Mouse (Mus musculus): ENCODE measurements around the gene Dgkz.

Dgkz gene

DNA sequence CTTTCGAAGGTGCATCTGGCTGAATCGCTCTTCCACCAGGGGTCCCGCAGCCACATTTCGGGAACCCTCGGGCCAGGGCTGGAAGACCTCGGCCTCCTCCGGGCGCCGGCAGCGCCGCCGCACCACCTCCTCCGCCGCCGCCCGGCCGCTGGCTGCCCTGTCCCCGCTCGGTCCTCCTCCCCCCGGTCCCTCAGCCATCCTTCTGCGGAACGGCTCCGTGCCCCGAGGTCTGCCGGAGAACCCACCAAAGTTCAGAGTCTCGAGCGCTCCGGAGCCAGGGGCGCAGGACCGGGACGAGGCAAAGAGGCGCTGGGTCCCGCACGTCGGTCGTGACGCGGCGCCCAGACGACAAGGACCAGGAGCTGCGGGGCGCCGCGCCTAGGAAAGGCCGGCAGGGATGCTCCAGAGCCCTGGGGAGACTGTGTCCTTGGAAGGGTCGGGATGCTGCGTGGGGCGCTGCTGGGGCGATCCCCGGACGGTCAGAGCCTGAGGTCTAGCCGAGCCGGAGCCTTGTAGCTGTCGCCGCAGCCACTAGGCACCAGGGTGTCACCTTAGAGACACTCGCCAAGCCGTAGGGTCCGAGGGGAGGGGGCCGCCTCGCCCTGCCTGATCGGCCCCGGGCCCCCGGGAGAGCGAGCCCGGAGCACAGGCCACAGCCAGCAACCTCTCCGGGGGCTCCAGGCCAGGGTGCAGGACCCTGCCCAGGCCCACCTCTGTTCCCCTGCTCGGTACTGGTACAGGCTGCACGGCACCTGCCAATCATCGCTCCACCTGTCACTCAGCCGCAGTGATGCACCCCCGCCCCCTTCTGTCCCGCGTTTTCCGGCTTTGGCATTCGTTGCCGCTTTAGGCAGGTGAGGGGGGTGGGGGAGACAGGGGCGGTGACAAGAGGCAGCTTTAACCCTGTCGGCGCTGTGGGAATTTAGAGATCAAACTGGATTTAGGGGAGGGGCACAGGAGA, at the start of gene Dgkz:
Dgkz (minus strand) TSS at position 284 of the 961 bp plus-strand sequence.
- no peak for DNase-seq

- DNase-seq: no peak
These were observed 49.5 kb upstream of the Dgkz start for GRCm38 (mm10) chr2:92025202-92025601.

GRCm38 (mm10) chr2:92024274-92024672, 48.6 kb upstream of the Dgkz start, which contains the start of gene Creb3l1:
Gene Creb3l1 (minus strand): TSS chr2:92024502.
- no peak for DNase-seq

DNA sequence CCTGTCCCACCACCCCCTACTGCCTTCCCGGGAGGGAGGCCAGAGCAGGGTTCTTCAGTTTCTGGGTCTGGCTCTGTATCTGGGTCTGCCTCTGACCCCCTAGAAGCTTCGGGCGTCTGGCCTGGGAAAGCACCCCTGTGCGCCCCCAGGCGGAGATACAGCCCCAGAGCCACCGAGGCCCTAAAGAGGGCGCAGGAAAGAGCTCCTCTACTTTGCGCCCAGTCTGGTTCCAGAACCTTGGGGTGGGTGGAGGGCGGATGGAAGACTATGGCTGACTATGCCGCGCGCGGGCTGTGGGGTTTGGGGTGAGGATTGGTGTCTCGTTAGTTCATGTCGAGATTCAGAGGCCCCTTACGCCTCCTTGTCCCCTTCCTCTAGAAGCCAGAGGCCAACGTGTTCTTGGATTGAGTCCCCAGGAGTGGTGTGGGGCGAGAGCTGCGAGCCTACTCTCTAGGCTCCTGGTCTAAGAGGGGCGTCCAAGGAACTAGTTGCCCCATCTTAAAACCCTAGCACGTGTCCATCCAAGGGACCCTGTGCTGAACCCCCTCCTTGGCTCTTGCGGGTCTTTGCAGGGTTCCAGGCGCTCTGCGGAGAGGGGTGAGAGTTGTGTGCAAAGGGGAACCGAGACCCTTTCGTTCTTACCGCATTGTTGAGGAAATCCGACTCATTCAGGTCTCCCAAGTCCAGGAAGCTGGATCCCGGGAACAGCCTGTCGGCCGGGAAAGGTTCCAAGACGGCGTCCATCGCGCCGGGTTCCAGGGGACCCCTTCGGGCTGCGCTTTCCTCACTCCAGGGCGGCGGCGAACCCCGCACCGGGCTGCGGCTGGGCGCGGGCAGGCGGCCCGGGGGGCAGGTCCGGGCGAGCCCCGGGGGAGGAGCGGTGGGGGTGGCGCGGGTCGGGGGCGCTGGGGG, 48.0 kb upstream of the Dgkz start:
- no peak for DNase-seq

- DNase-seq: no peak
These were observed 45.1 kb upstream of the Dgkz start for GRCm38 (mm10) chr2:92020676-92021265.

DNA sequence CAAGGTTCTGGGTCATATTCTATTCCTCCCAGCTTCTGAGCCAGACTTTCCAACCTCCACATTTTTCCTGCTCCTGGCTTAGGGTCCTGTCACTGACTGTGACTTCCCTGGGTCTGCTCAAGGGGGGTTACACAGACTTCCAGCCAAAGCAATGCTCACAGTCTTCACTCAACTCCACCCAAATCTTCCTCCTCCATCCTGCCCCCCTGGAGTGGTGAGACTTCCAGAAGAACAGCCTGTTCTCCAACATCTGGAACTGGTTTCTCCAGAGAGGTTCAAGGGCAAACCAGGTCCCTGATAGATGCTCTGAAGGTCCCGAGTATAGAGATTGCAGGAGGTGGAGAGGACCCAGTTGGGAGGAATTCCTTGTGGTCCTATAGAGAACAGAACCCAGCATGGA, 41.8 kb upstream of the Dgkz start:
- no peak for DNase-seq

DNA sequence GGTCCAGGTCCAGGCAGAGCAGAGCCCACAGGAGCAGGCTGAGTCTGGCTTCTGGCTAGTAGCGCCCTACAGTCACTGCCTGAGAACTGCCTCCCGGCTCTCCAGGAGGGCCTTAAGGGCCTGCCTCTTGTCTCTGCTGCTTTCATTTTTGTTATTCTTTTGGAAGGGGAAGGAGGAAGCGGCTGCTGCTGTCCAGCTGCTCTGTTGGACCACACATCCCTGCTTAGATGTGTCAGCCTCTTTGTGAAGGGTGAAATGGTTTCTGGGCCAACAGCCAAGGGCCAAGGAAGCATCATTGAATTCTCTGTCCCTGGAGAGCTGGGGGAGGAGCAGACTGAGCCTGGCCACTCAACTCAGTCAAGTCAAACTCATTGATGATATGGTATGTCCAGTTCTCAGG, 41.3 kb upstream of the Dgkz start:
- no peak for DNase-seq

GRCm38 (mm10) chr2:92014891-92015290, 39.2 kb upstream of the Dgkz start:
- DNase-seq: no peak

DNA sequence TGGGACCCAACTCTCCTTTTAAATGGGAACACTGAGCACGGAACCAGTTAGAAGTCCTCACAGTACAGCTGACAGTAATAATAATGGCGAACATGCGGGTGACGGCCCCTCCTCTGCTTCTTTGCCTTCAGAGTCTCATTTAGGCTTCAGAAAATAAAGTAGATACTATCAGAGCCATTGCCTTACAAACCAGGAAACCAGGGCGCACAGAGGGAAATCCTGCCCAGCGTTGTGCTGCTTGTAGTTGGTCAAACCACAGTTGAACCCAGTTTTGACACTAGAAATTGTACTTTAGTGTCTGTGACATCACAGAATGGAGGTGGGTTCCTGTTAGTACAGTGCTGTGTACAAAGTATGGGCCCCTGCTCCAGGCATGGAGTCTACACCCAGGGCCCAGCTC, 38.6 kb upstream of the Dgkz start:
- DNase-seq: no peak

- DNase-seq: no peak
These were observed 37.2 kb upstream of the Dgkz start for GRCm38 (mm10) chr2:92012768-92013445.

DNA sequence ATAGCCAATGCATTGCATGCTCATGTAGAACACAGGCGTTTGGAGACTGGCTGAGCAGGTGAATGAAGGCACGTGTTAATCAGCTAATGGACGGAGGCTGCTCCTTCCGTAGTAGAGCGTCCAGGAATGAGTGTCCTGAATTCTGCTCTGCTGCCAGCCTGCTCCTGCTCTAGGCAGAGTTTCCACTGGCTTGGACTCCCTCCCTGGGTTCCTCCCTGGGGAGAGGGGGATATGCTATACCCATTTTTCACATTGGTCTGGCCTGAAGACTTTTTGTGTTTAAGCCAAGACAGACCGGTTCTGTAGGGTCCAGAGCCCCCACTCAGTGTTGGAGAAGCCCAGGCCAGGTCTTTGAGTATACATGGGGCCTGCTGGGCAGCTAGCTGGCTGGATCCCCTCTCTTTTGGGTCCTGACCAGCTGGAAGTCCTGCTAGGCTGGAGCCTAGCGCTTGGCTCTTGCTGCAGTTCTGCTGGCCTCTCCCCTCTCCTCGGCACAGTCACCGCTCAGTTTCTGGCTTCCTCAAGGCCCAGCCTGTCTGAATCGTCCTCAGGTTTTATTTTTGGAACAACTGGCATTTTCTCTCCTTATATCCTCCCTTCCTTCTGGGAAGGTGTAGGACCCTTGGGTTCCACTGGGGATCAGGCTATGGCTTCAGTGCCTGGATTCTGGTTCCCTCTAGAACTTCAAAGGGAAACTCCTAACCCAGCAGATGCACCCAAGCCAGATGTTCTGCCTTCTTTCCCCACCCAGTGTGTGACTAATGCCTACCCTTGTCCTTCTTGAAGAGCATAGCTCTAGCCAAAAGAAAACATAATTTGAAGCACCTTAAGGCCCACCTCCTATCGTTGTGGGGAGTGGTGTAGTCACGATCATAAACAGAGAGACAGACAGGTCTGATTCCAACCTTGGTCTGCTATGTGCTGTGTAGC, 36.0 kb upstream of the Dgkz start:
- no peak for DNase-seq

DNA sequence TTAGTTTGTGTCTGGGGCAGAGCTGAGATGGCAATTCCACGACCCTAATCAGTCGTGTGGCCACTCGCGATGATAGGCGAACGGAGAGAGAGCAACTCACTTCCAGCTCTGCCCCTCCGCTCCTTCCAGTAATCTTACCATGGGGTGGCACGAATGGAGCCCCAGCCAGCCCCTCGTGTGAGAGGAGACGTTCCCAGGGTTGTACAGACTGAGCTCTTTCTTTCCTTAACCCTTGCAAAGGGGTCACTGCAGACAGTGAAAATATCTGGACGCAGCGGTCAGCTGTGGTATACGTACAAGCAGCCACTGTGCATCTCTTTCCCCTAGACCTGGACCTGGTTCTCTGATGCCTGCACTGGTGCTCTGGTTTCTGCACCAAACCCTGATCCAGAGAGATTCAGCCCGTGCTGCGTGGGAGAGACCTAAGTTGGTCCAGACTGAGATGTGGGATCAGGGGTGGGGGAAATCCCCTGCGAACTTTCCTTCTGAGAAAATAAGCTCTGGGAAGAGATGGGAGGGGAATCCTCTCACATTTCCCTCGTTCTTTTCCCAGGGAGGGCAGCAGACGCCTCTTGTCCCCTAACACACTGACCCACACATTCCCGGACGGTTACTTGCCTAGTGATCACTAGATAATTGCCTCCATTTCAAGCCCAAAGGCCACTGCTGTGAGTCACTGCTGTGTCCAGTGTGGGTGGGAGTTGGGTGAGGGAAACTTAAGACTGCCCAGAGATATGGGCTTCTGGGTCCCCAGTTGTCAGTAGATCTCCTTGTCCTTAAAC, 33.1 kb upstream of the Dgkz start:
- DNase-seq: no peak

DNA sequence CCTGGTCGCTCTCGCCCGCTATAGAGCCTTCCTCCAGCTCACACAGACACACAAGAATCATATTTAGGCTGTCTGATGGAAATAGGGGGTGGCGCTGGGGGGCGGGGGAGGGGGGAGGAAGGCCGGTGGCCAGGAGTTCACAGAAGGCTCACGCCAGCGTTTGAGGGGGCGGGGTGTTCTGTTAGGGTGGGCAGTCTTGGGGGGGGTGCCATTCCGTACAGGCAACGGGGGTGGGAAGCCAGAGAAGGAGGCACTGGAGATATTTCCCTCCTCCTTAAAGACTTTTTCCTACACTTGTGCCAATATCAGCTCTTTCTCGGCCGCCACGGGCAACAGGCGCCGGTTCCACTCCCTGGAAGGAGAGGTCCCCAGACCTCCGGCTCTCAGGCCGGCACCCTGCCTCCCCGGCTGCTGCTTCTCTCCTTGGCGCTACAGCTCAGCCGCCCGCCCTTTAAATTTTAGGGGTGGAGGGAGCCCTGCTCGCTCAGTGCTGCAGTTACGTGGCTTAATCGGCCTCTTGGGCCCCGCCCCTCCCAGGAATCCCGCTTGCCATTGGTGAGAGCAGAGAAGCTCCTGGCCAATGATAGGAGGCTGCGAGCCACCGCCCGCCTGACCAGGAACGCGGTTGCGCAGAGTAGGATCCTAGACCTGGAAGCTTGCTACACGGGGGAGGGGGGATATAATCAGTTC, 32.4 kb upstream of the Dgkz start:
- DNase-seq: peak; percentile 98

- peak; percentile 54 for DNase-seq
These were observed 31.6 kb upstream of the Dgkz start for GRCm38 (mm10) chr2:92006983-92007921.

GRCm38 (mm10) chr2:92006491-92006890, 30.8 kb upstream of the Dgkz start:
- no peak for DNase-seq

GRCm38 (mm10) chr2:92004617-92005016, 29.0 kb upstream of the Dgkz start:
- DNase-seq: no peak

GRCm38 (mm10) chr2:91997905-91998608, 22.4 kb upstream of the Dgkz start:
- no peak for DNase-seq

- DNase-seq: no peak
These were observed 20.3 kb upstream of the Dgkz start for GRCm38 (mm10) chr2:91996006-91996405.

Data from cerebellum, adult 11 months (tissue).